Mouse (Mus musculus): ENCODE data around the gene Fbp1.
"Not testable (repeated sequence)": the region's sequence is repeated elsewhere in the genome, so short reads cannot be mapped to it uniquely, and the experiment has no call there.

The Fbp1 gene

DNA sequence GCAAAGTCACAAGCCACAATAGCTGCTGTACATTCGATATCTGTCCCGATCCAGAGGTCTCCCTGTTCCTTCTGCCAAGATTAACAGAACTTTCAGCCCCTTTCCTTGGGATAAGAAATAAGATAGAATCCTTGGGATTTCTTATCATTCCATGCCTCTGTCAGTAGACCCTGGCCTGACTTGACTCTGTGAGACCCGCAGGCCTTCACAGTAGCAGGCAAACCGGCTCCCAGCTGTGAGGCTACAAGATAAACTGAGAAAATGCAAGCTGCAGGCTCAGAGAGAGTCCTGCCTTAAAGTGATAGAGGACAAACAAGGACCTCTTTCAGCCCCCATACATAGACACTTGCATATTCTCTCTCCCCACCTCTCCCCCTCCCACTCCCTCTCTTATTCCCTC is 54.7 kb downstream of the Fbp1 start:
- DNase-seq (ENCODE audit: low read depth, low spot score), result no peak

DNA sequence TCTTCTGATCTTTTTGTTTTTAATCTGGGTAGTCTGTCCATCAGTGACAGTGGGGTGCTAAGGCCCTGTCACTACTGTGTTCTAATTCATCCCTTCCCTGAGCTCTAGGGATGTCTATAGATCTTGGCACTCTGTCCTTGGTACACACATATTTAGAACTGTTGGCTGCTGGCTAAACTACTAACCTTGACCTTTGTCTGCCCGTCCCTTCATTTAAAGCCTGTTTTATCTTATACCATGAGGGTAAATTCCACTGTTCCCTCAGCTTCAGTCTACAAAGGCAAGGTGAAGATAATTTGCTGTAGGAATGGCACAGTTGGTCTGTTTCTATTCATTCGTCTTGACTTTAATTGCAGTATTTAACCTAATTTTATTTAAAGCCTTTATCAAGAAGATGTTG is 55.8 kb downstream of the Fbp1 start:
- DNase-seq (ENCODE audit: low read depth, low spot score), result no peak

DNA sequence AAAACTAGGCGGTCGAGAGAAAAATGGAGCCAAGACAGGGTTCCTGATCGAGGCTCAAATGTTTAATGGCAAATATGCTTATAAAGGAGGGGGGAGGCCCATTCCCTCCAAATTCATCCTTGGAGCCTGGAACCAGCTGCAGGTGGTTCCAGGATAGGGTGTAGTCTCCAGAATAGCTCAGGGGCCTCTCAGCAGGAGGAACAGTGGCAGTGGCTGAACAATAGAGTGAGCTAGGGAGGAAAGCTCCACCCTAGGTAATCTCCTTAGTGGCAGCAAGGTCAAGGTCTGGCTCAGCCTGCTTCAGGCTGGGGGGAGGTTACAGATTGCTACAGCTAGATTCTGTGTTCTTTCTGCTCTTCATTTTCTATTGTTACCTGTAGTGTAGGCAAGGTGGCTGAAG is 72.4 kb downstream of the Fbp1 start:
- not testable (repeated sequence) for DNase-seq (ENCODE audit: low read depth, low spot score)
